Mouse (Mus musculus) cerebellum, adult 18-20 months (tissue): ENCODE measurements at regions not wholly inside any gene's neighbourhood (a gene's known extent, or its start where the extent isn't known, plus 50 kb on each side); places are given as distances from the start of the nearest gene placed in this dataset.

Source experiments
- DNase-seq, 2 experiments: peaks; one replicate each; pipeline ENCODE4 v3.0.0; 2021

DNA sequence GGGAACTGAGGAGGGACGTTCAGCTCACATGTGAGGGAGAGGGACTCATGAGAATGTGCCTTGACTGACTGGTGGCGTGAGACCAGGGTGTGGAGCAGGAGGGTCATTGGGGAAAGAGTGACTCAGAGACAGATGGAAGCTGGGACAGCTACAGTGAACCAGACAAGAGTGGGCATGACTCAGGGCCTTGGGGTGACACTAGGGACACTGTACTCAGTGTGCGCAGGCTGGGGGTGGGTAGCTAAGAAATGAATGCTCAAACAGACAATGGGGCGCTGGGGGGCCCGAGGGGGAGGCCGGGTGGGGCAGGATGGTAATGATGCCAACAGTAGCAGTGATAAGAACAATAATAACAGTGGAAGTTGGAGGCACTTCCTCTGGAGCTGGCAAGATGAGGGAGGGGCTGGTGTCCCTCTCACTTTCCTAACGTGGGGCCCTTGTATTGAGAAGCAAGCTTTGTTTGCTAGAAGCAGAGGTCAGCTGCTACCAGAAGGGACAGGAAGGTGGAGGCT lies 374.0 kb downstream of the Dhx35 start:
- no peak for DNase-seq

DNA sequence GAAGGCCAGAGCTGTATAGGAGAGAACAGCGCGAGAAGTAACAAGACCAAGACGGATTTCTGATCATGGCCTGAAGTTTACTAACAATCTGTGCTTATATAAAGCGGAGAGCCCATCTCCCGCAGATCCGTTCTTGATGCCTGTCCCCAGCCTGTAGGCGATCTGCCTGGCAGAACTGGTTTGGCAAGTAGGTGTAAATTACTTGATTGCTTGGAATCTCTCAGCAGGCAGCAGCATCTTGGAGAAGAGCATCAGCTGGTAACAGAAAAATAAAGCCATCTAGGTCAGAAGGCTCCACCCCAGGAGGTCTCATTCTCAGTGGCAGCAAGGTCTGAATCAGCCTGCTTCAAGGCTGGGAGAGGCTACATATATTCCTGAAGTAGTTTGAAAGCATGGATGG lies 401.5 kb downstream of the Dhx35 start:
- no peak for DNase-seq

DNA sequence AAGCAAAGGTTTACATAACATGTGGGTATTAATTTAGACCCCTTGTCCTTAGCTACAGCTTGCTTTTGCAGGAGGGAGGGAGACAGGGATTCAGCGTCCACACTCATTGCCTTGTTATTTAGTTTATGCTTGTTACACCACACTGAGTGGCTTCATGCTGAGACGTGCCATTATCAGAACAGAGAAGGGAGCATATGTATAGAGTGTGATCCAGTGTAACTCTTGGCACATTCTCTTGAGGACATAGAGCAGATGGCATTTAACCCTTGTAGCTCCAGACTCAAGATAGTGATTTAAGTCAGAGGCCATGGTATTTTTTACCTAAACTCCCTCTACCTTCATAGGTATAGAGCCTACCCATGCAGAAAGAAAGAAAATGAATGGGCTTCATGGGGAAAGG lies 437.7 kb downstream of the Dhx35 start:
- DNase-seq: no peak

GRCm38 (mm10) chr2:159235000-159235399 lies 440.4 kb downstream of the Dhx35 start:
- no peak for DNase-seq

- no peak for DNase-seq
Measured at GRCm38 (mm10) chr2:159250065-159250464, 455.5 kb downstream of the Dhx35 start.

GRCm38 (mm10) chr2:159250993-159251665 lies 456.5 kb downstream of the Dhx35 start:
- DNase-seq: no peak

GRCm38 (mm10) chr2:159270221-159271080 lies 475.8 kb downstream of the Dhx35 start:
- no peak for DNase-seq

DNA sequence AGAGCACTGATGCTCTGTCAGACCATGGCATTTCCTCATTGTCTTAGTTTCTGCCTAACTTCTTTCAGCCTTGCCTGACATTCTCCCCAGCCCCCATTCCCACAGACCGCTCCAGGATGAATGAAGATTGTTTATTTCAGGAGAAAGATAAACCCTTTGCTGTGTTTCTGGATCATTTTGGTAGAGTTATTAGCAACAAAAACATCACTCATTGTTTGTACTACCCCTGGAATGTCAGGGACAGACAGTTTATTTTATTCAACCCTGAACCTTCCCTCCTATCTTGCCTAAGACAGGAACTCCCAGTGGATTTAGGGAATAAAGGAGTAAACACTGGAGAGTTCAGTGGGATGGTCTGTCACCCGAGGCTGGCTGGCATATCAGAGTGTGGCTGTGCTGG lies 484.3 kb downstream of the Dhx35 start:
- no peak for DNase-seq

- DNase-seq: no peak
Measured at GRCm38 (mm10) chr2:159281558-159282320, 487.1 kb downstream of the Dhx35 start.

DNA sequence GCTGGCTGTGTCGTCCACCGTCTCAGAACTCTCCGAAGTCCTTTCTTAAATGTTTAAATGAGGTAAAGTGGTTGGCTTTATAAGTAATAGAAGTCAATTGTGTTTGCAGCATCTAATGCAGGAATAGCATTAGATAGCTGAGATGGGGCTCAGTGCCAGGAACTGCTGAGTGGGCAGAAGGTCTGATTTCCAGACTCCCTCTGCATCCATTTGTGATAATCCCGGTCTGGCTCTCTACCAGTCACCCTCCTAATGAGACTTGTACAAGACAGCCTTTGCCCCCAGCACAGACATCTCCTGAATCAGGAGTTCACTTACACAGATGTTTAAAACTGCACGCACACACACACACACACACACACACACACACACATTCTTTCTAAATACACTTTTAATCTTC lies 489.5 kb downstream of the Dhx35 start:
- DNase-seq: no peak

DNA sequence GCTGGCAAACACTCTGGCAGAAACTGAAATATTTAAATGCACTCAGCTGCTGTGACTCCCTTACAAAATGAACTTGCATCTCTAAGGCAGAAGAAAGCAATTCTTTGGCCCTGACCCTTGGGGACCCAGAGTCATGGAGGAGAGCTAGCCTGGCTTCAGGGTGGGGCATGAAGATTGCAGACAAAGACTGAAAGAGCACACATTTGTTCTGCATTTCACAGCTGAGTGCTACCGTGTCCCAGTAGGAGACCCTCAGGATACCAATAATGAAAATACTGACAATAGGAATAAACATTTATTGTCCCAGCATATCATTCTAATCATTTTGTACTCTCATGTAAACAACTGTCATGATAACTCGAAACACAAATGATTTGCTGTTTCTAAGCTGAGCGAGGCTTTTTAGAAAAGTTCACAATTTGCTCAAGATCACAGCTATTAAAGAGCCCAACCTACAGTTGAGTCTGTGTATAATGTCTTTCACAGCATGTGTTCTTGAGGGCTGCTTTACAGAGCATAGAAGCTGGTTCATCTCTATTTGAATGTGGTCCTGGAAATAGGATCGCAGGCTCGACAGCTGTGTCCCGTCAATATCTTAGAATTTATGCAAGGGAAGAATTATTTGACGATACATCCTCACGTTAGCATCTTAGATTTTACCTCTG lies 490.1 kb downstream of the Dhx35 start:
- DNase-seq: no peak

DNA sequence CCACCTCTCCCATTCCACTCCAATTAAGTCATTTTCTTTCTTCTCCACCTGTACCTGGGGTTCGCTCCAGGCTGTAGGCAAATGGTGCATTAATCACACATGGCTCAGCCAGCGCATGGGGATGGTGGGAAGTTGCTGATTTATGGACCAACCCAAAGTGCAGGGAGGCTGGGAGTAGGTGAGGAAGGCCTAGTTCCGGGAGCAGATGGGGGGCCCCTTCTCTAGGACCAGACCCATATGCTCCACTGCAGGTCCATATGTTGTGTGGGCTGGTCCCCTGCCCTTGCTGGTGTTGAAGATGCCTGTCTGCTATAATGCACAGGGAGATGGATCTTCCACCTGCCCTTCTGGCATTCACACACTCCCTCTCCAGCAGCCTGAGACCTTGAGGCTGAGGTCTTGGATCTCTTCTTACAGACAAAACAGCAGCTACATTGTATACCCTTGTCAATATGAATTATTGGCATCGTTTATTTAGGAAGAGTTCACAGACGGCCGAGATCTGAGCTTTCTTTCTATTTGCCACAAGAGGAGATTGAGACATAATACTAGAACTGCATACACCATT lies 493.5 kb downstream of the Dhx35 start:
- DNase-seq: no peak

DNA sequence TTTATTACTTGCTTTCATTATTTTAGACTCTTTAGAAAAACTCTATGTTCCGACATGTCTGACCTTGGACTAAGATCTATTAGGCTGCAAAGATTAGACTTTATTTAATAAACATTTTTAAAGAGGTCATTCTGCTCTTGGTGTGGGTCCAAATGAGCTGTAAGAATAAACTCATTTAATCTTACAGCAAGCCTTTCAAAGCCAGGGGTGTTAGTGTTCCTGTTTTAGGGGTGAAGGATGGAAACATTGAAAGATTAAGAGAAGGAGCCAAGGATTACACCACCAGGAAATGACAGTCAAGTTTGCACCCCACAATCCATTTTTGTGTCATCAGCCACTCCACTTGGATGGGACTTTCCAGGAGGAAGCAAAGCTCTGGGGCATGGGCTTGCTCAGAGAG lies 495.5 kb downstream of the Dhx35 start:
- no peak for DNase-seq

DNA sequence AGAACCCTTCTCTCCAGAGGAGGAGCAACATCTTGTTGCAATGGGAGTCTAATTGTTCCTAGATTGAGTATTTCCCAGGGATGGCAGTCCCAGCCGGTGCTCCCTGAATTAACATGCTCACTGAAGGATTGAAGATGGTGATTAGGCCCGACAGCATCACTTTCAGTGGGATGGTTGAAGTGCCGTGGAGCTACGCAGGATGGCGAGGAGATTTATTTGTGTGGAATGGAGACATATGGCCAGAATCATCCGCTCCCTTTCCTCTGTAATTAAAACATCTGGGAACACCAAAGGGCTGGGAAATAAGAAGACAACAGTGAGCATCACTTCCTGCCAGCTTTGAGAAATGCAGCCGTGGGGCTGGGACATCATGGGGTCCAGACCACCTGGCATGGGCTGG lies 512.4 kb downstream of the Dhx35 start:
- no peak for DNase-seq

DNA sequence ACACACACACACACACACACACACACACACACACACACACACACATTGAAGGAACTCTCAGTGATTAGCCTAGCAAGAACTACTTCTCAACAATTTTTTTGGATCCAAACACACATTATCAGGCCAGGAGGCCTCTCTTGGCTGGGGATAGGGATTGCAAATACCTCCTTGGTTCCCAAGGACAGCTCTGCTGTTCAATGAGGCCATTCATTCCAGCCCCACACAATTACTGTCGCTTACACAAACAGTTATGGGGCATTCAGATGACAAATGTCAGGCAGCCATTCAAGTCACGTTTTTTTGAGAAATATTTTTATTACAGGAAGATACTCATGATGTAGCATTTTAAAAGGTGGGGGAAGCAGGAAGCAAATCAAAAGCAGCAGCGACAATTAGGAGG lies 540.1 kb downstream of the Dhx35 start:
- DNase-seq: no peak

DNA sequence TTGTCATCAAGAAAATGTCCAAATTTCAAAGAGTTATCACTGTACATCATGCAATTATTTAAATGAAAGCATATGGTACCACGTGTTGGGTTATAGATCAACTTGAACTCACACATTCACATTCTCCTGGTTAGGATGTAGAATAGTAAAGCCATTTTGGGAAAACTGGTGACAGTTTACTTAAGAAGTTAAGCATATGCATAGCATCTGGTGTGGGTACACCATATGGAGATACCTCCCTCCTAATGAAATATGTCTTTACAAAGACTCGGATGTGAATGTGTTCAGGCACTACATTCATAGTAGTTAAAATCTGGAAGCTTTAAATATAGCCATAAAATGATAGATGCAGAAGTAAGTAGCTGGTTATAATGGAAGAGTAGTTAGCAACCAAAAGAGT lies 542.0 kb downstream of the Dhx35 start:
- no peak for DNase-seq

- DNase-seq: no peak
Measured at GRCm38 (mm10) chr2:159343624-159344560, 549.3 kb downstream of the Dhx35 start.

GRCm38 (mm10) chr2:159354247-159354646 lies 559.6 kb downstream of the Dhx35 start:
- no peak for DNase-seq

DNA sequence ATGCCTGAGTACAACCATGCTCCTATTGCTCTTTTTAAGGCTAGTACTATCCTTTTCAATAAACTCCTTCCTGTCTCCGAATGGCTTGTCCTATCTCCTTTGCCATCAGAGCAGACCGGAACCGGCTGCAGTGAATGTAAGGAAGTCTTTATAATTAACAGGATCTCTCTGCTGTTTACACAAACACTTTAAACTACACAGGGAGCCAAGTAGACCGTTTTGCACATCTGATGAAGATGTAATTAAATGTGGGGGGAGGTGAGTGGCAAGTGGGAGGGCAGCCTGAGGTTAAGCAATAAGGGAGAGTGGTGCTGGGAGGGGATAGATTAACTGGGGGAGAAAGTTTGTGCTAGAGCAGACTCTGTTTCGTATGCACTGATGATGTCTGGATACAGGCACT lies 561.9 kb downstream of the Dhx35 start:
- no peak for DNase-seq

DNA sequence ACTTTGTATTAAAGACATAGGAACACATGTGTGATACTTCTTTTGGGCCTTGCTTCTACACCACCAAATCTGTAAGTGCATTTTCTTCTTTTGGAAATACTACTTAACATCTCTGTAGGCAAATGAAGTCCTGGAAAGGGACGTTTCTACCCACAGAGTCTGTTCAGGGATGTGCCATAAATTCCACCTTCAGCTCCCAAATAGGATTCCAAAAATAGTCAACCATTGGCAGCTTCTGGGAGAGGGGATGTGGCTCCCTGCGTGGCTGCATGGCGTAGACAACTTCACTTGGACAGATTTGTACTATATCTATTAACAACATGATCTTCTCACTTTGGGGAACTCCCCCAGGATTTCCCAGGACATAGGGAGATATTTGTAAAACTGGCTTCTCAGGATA lies 566.8 kb downstream of the Dhx35 start:
- no peak for DNase-seq

- DNase-seq: no peak
Measured at GRCm38 (mm10) chr2:159392865-159393264, 598.3 kb downstream of the Dhx35 start.
